Mouse (Mus musculus) thymus, adult 2 months (tissue): ENCODE data around the gene Cyp46a1.

Experiments used
- CTCF ChIP-seq: fragments of 200-500 bp; IDR thresholded peaks from 2 replicates; pipeline ENCODE4 v1.5.1; 2012; ENCODE audit warnings: mild to moderate bottlenecking, control low read depth, low read length, moderate library complexity, borderline replicate concordance; ENCODE audit not compliant: control insufficient read depth, poor library complexity, insufficient read depth; ENCODE audit errors: extremely low read depth
- POLR2A ChIP-seq: fragments of 200-500 bp; IDR thresholded peaks from 2 replicates; pipeline ENCODE4 v1.6.1; 2012; ENCODE audit warnings: mild to moderate bottlenecking, low read length, control low read depth, moderate library complexity; ENCODE audit not compliant: control insufficient read depth, poor library complexity, insufficient read depth; ENCODE audit errors: extremely low read depth

- no peak for TF ChIP-seq POLR2A
- TF ChIP-seq CTCF, result no peak
These were observed 16.3 kb upstream of the Cyp46a1 start for GRCm38 (mm10) chr12:108317826-108318430.
